24 mouse cellular contexts compared by ENCODE assay signal in the genomic region with DNA sequence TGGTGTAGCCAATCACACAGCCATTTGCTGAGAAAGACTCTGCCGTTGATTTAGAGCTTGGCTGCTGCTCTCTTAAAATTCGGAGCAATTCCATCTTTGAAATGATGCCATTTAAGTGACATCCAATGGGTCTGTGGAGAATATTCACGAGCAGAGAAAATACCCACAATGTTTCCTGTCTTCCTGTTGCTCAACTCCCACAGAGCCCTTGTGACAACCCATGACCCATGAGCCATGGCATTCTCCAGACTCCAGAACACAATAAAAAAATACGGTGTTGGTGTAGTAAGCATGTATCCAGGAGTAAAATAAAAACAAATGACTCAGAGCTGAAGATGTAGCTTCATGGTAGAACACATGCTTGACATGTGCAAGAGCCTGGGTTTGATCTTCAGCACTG.
DNase-seq lines count a peak whose midpoint lies in the region; ATAC-seq lines count a peak whose summit lies in the region.
"Had no signal": no experiment of that assay in that cellular context is flagged by ENCODE, and none has a peak within 500 bp of the region (broad histone marks: within the 10 kb centered on the region; RNA-seq: fewer than 3 reads in every experiment).

No protein-coding gene starts in this region.

- no peaks in the 10 kb centered on the region for H3K27me3 ChIP-seq in embryonic facial prominence, embryonic 10.5 days (replicated peaks; ENCODE audit: low read depth, poor library complexity, severe bottlenecking)
- H3K27me3 ChIP-seq: embryonic facial prominence, embryonic 13.5 days; embryonic facial prominence, embryonic 15.5 days; forebrain, embryonic 12.5 days had no signal

- no peaks in the 10 kb centered on the region for H3K36me3 ChIP-seq in embryonic facial prominence, embryonic 10.5 days (replicated peaks)
- H3K36me3 ChIP-seq: embryonic facial prominence, embryonic 13.5 days; embryonic facial prominence, embryonic 15.5 days; forebrain, embryonic 10.5 days; forebrain, embryonic 12.5 days had no signal

- no peak overlapping the region for H3K27ac ChIP-seq in embryonic facial prominence, embryonic 10.5 days (replicated peaks)
- H3K27ac ChIP-seq: embryonic facial prominence, embryonic 13.5 days; embryonic facial prominence, embryonic 15.5 days; forebrain, embryonic 10.5 days; forebrain, embryonic 12.5 days had no signal

- H3K9me3 ChIP-seq in embryonic facial prominence, embryonic 10.5 days, result no peaks in the 10 kb centered on the region
- H3K9me3 ChIP-seq: embryonic facial prominence, embryonic 13.5 days; embryonic facial prominence, embryonic 15.5 days; forebrain, embryonic 10.5 days; forebrain, embryonic 12.5 days had no signal

- WGBS in embryonic facial prominence, embryonic 10.5 days, result 74% methylated on average over 4 of the region's 4 CpGs

- peak; percentile 92 for ATAC-seq in granulocyte monocyte progenitor cell, adult 5-6 weeks (replicated peaks; ENCODE audit: poor library complexity, severe bottlenecking)
- ATAC-seq: activated CD4-positive, CD25-positive, alpha-beta regulatory T cell, adult 4 months; forebrain, embryonic 14.5 days; forebrain, embryonic 16.5 days had no signal

- peaks cover 12% of the 10 kb centered on the region for H3K4me1 ChIP-seq in embryonic facial prominence, embryonic 10.5 days
- H3K4me1 ChIP-seq: forebrain, embryonic 12.5 days had no signal

- peak; percentile 1 for DNase-seq in 416B (ENCODE audit: low read depth)
- peak; percentile 7 for DNase-seq in adipocyte (ENCODE audit: low spot score)
- no peak for DNase-seq in embryonic facial prominence, embryonic 10.5 days (ENCODE audit: low spot score)
- DNase-seq in ovary, postnatal 14 days (ENCODE audit: low spot score), result no peak
- no peak for DNase-seq in left cerebral cortex, adult 18-20 months (ENCODE audit: low spot score in 2 of 2)
- no peak for DNase-seq in heart, adult 9 months (ENCODE audit: low spot score in 2 of 2)
- DNase-seq: adrenal gland, adult 2 months; adrenal gland, postnatal 10 days; adrenal gland, postnatal 25 days; cerebellum, adult 11 months; cerebellum, adult 18-20 months; cerebellum, adult 8-10 months; cerebellum, adult 9-11 months; cerebellum, postnatal 14 days; cerebellum, postnatal 36 days had no signal

- H3K4me3 ChIP-seq in embryonic facial prominence, embryonic 10.5 days, result no peak overlapping the region
- H3K4me3 ChIP-seq: embryonic facial prominence, embryonic 13.5 days; embryonic facial prominence, embryonic 15.5 days; erythroblast, embryonic 14.5 days; forebrain, embryonic 10.5 days; forebrain, embryonic 12.5 days had no signal

Comparison
In these comparisons a context has a peak if more than half of its experiments do, and no peak if none do; other contexts are left out.
1. DNase-seq: peak in 416B (single experiment) and adipocyte (single experiment); none in embryonic facial prominence, embryonic 10.5 days (single experiment), ovary, postnatal 14 days (single experiment), left cerebral cortex, adult 18-20 months (0 of 2) and heart, adult 9 months (0 of 2).